Mouse (Mus musculus) lung, postnatal 0 days (tissue): ENCODE data around the gene Elmod3. TPM values are rescaled to one million over a fixed set of nuclear protein-coding genes. Genes with fewer than 3 reads are reported as not detected.
A peak's percentile ranks its signal among the peaks of the same experiment; 100 is the strongest.

Experiments
- ATAC-seq: fragments of 200-750 bp; cut with Nextera tagmentation; 2 replicates; pipeline ENCODE4 v1.8.0; 2017; ENCODE audit warnings: moderate library complexity
- DNase-seq: peaks from one replicate; pipeline ENCODE4 v3.0.0-alpha.2; 2016; ENCODE audit warnings: low spot score
- H3K27ac ChIP-seq: fragments of 300-500 bp; sonication (generic); 2 replicates; pipeline ENCODE4 v1.5.1; 2014; ENCODE audit warnings: antibody characterized with exemption, mild to moderate bottlenecking, low read length, mixed read lengths
- H3K27me3 ChIP-seq: fragments of 300-500 bp; sonication (generic); replicated peaks from 2 replicates; pipeline ENCODE4 v1.6.1; 2014; ENCODE audit warnings: low read length, mixed read lengths; ENCODE audit not compliant: insufficient read depth
- H3K36me3 ChIP-seq: fragments of 300-500 bp; sonication (generic); 2 replicates; pipeline ENCODE4 v1.6.1; 2014; ENCODE audit warnings: low read length, mixed read lengths; ENCODE audit not compliant: insufficient read depth
- H3K4me1 ChIP-seq: fragments of 300-500 bp; sonication (generic); 2 replicates; pipeline ENCODE4 v1.6.1; 2014; ENCODE audit warnings: antibody characterized with exemption, low read depth, low read length, mixed read lengths; ENCODE audit not compliant: insufficient read depth
- H3K4me2 ChIP-seq: fragments of 300-500 bp; sonication (generic); replicated peaks from 2 replicates; pipeline ENCODE4 v1.6.1; 2014; ENCODE audit warnings: low read depth, mild to moderate bottlenecking, low read length, moderate library complexity, mixed read lengths
- H3K4me3 ChIP-seq: fragments of 300-500 bp; sonication (generic); 2 replicates; pipeline ENCODE4 v1.5.1; 2014; ENCODE audit warnings: low read depth, low read length
- H3K9ac ChIP-seq: fragments of 300-500 bp; sonication (generic); replicated peaks from 2 replicates; pipeline ENCODE4 v1.6.1; 2014; ENCODE audit warnings: low read depth, mild to moderate bottlenecking
- H3K9me3 ChIP-seq: fragments of 300-500 bp; sonication (generic); 2 replicates; pipeline ENCODE4 v1.6.1; 2016; ENCODE audit warnings: low read length, mixed read lengths
- CTCF ChIP-seq: IDR thresholded peaks from 2 replicates; pipeline ENCODE4 v1.5.1; 2016; ENCODE audit warnings: antibody characterized with exemption, mild to moderate bottlenecking
- EP300 ChIP-seq: IDR thresholded peaks from 2 replicates; pipeline ENCODE4 v1.6.1; 2016; ENCODE audit warnings: antibody characterized with exemption, mild to moderate bottlenecking, control low read depth
- WGBS: fragments of 180-500 bp; shearing (Covaris S2); extraction: QIAGEN DNeasy Blood & Tissue Kit; methylation state at CpG from one replicate; pipeline ENCODE4 v1.1.7; 2014; 5-methylcytosine and 5-hydroxymethylcytosine counted together
- polyA plus RNA-seq: library from polyadenylated mRNA; unstranded; fragments of >200 nt; fragmentation: Nextera tagmentation; extraction: Ambion mirVana; gene quantifications from 2 replicates; pipeline ENCODE4 v1.2.1, GENCODE M21; 2015

Gene Elmod3
- polyA plus RNA-seq, 1 experiment from 2014 or later: 19.7 TPM

DNA sequence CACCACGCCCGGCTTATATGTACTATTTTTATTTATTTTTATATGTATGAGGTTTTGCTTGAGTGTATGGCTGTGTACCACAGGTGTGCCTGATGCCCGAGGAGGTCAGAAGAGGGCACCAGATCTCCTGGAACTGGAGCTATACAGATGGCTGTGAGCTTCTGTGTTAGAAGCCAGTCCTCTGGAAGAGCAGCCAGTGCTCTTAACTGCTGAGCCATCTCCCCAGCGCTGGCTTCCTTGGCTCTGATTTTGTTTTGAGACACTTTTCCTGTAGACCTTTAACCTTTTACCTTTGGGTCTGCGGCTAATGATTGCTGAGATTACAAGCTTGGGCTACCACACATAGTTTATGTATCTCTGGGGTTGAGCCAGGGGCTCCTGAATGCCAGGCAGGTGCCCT lies 30.7 kb downstream of the Elmod3 start:
- no peak overlapping the region for H3K4me3 ChIP-seq
- WGBS: 64% methylated on average over 5 of the region's 5 CpGs
- no peak overlapping the region for H3K4me2 ChIP-seq
- no peak for DNase-seq
- H3K36me3 ChIP-seq: no peaks in the 10 kb centered on the region; the same call in 1 of the 2 replicates
- H3K9ac ChIP-seq: no peak overlapping the region
- no peaks in the 10 kb centered on the region for H3K9me3 ChIP-seq
- no peak for ATAC-seq
- no peaks in the 10 kb centered on the region for H3K4me1 ChIP-seq
- H3K27me3 ChIP-seq: no peaks in the 10 kb centered on the region
- TF ChIP-seq EP300 (no peak), CTCF (no peak)
- no peak overlapping the region for H3K27ac ChIP-seq

- H3K27ac ChIP-seq: no peak overlapping the region
- TF ChIP-seq EP300 (no peak), CTCF (peak; percentile 95)
- no peaks in the 10 kb centered on the region; the same call in 1 of the 2 replicates for H3K36me3 ChIP-seq
- no peaks in the 10 kb centered on the region for H3K27me3 ChIP-seq
- no peak overlapping the region for H3K4me3 ChIP-seq
- 0 out of 2 replicates have a peak overlapping the region, but pooled peaks have one; percentile 17 for H3K4me2 ChIP-seq
- DNase-seq (peak; percentile 91), ATAC-seq (peak; percentile 80)
- no peaks in the 10 kb centered on the region for H3K4me1 ChIP-seq
- no peak overlapping the region for H3K9ac ChIP-seq
- no peaks in the 10 kb centered on the region for H3K9me3 ChIP-seq
- 3% methylated on average over 4 of the region's 4 CpGs for WGBS
Measured at GRCm38 (mm10) chr6:72566044-72566443, 32.2 kb downstream of the Elmod3 start.

DNA sequence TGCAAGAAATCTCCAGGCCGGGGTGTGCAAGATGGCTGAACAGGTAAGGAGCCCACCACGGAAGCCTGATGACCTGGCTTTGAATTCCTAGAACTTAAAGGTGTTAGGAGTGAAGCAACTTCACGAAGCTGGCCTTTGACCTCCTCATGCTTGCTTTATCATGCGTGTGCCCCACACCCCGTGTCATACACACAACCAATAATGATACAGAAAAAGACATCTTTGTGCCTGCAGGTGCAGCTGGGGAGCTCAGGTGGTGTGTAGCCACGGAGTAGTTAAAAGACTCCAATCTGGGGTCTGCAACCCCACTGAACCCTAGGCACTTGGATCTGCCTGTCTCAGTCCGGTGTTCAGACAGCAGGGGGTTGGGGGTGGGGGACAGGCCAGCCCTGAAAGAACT lies 32.7 kb downstream of the Elmod3 start:
- H3K4me2 ChIP-seq: no peak overlapping the region
- no peak overlapping the region for H3K27ac ChIP-seq
- no peak overlapping the region for H3K4me3 ChIP-seq
- no peaks in the 10 kb centered on the region for H3K27me3 ChIP-seq
- DNase-seq (no peak), ATAC-seq (no peak)
- H3K4me1 ChIP-seq: no peaks in the 10 kb centered on the region
- H3K9ac ChIP-seq: no peak overlapping the region
- WGBS: 64% methylated on average over 7 of the region's 7 CpGs
- H3K9me3 ChIP-seq: no peaks in the 10 kb centered on the region
- TF ChIP-seq CTCF: no peak
- TF ChIP-seq EP300: no peak
- H3K36me3 ChIP-seq: no peaks in the 10 kb centered on the region; the same call in 1 of the 2 replicates

DNA sequence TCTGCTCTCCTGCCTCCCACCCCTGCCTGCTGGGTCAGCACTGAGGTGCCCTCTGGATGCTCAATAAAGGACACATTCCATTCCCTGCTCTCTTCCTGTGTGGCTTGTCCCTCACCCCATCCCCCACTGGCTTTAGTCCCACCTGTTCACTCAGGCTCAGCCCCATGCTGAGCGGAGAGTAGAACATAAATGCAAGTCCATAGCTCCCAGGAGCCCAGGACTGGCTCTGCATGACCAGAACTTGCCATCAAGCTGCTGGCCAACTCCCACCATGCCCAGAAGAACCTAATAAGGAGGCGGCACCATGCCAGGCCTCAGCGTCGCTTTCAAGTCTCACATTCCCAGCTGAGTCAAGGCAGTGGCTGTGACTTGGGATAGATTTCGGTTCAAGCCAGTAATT lies 35.3 kb downstream of the Elmod3 start:
- H3K27me3 ChIP-seq: no peaks in the 10 kb centered on the region
- H3K4me3 ChIP-seq: no peak overlapping the region
- ATAC-seq (no peak), DNase-seq (no peak)
- no peak for TF ChIP-seq CTCF
- TF ChIP-seq EP300: no peak
- H3K4me1 ChIP-seq: no peaks in the 10 kb centered on the region
- no peaks in the 10 kb centered on the region for H3K9me3 ChIP-seq
- no peak overlapping the region for H3K4me2 ChIP-seq
- H3K9ac ChIP-seq: no peak overlapping the region
- no peaks in the 10 kb centered on the region for H3K36me3 ChIP-seq
- WGBS: 77% methylated on average over 5 of the region's 5 CpGs
- H3K27ac ChIP-seq: no peak overlapping the region

DNA sequence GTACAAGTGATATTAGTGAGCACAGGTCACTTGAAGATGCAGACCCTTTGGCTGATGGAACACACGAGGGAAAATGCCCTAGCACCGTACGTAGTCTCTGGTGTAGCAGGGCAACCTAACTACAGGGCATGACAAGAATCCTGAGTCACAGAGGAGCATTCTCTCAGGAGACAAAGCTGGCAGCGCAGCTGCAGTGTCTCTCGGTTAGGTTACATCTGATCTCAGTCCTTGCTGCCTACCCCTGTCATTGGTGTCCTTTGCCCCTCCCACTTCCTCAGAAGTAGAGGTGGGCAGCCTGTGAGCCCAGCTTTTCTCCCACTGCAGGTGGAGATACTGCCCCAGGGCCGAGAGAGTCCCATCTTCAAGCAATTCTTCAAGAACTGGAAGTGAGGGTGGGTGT lies 35.7 kb downstream of the Elmod3 start:
- TF ChIP-seq EP300: no peak

DNA sequence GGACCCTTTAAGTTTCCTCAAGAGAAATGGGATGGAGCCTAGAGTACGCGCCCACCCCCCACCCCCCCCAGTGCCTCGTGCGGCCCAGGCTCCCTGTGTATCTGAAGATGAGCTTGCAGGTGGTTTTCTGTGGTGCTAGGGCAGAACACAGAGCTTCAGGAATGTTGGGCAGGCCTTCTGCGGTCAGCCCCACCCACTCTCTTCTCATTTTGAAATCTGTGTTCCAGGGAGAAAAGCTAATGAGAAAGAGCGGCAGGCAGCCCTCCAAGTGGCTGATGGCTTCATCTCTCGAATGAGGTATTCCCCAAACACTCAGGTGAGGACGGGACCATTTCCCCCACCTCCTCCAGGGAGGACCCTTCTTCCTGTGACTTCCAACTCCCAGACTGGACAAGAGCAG lies 37.4 kb downstream of the Elmod3 start:
- WGBS: 52% methylated on average over 8 of the region's 8 CpGs
- peak; percentile 69 for ATAC-seq

More for the DNA sequence above, 35.7 kb downstream of the Elmod3 start:
- no peak for ATAC-seq
- Histone ChIP-seq H3K27ac (no peak overlapping the region), H3K4me2 (no peak overlapping the region), H3K36me3 (no peaks in the 10 kb centered on the region), H3K27me3 (no peaks in the 10 kb centered on the region), H3K9ac (no peak overlapping the region), H3K4me1 (no peaks in the 10 kb centered on the region), H3K4me3 (no peak overlapping the region), H3K9me3 (no peaks in the 10 kb centered on the region)
- DNase-seq: no peak
- WGBS: 49% methylated on average over 6 of the region's 6 CpGs

DNA sequence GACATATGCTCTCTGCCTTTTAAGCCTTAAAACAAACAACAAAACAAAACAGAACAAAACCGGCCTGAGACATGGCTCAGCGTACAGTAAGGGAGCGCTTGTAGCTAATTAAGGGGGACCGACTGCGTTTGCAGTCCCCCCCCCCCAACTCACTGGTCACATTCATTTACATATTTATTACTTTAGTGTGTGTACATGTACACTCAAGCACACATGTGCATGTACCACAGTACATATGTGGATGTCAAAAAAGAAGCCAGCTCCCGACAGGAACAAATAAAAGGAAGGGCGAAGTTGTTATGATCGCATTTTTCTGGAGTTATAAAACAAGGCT lies 45.2 kb downstream of the Elmod3 start:
- DNase-seq (peak; percentile 22), ATAC-seq (no peak)
- Histone ChIP-seq H3K9me3 (no peaks in the 10 kb centered on the region), H3K4me1 (no peaks in the 10 kb centered on the region; the same call in 1 of the 2 replicates), H3K4me3 (peak overlapping the region; percentile 40), H3K9ac (peak overlapping the region; percentile 16; the same call in 1 of the 2 replicates), H3K36me3 (peaks cover 3% of the 10 kb centered on the region; the same call in 1 of the 2 replicates), H3K4me2 (peak overlapping the region; percentile 59), H3K27ac (peak overlapping the region; percentile 87), H3K27me3 (no peaks in the 10 kb centered on the region)
- no peak for TF ChIP-seq EP300
- no peak for TF ChIP-seq CTCF
- 11% methylated on average over 8 of the region's 8 CpGs for WGBS

More for the DNA sequence above, 37.4 kb downstream of the Elmod3 start:
- Histone ChIP-seq H3K36me3 (peaks cover 3% of the 10 kb centered on the region; the same call in 1 of the 2 replicates), H3K4me2 (no peak overlapping the region), H3K4me3 (no peak overlapping the region), H3K27me3 (no peaks in the 10 kb centered on the region), H3K9me3 (no peaks in the 10 kb centered on the region), H3K4me1 (no peaks in the 10 kb centered on the region), H3K27ac (peak overlapping the region; percentile 54; the same call in 1 of the 2 replicates), H3K9ac (no peak overlapping the region)
- TF ChIP-seq CTCF (no peak), EP300 (no peak)
- DNase-seq: peak; percentile 68
